Mouse (Mus musculus) kidney, postnatal 36 days (tissue): ENCODE data around the gene Tmem94.
A peak's percentile ranks its signal among the peaks of the same experiment; 100 is the strongest.
"Not testable (repeated sequence)": the region's sequence is repeated elsewhere in the genome, so short reads cannot be mapped to it uniquely, and the experiment has no call there.

ENCODE experiments used
- DNase-seq, 2 experiments: peaks; one replicate each; pipeline ENCODE4 v3.0.0; 2021 to 2022; ENCODE audit warnings: mixed read lengths in 2 of 2

Tmem94 gene

DNA sequence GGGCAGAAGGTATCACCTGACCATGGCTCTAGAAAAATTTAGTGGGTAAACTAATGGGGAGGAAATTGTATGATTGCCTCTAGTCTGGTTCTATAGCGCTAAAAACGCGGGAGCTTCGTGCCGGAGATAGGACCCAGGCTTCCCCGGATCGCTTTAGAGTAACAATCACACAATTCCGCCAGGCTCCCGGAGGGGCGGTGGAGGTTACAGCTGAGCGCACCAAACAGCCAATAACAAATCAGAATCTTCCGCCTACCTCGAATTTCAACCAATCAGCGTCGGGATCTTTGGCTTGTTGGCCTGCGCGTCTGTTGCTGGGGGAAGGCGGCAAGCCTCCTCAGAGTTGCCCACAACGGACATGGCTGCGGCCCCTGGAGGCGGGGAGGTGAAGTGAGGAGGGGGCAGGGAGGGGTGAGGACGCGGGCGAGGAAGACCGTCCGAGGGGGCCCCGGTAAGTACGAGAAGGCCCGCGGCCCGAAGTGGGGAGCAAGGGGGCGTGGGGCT lies at the start of gene Tmem94:
Tmem94 (plus strand) TSS at position 331 of the 504 bp plus-strand sequence.
- peak; percentile 96 to 97 for DNase-seq

DNA sequence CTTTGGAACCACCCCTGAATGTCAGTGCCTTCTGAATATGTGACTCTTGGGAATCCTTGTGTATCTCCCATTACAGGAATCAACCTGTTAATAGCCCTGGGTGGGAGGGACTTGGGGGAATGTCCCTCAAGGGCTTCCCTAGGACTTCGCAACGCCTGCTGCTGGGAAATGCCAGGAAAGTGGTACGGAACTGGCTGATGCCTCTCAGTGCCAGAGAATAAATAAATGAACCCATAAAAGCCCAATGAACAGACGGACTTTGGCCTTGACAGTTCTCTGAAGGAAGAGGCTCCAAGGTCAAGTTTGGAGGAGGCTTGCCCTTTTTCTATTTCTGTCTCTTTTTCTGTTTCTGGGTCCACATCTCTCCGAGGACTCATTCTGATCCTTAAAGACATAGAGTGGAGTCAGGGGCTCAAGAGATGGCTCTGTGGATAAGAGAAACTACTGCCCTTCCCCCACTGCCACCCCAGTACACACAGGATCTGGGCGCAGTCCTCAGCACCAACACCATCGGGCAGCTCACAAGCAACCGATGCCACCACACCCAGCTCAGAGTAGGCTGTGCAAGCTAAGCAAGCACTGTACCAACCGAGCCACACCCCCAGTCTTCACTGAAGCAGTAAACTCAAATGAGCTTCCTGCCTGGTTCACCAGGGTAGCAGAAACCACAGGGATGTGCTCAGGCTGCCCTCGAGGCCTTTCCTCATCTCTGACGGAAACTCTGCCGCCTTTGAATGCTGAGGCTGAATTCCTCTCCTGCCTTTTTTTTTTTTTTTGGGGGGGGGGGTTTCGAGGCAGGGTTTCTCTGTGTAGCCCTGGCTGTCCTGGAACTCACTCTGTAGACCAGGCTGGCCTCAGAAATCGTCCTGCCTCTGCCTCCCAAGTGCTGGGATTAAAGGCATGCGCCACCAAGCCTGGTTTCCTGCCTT lies 48.6 kb upstream of the Tmem94 start:
- DNase-seq = peak; percentile 43 to 55

DNA sequence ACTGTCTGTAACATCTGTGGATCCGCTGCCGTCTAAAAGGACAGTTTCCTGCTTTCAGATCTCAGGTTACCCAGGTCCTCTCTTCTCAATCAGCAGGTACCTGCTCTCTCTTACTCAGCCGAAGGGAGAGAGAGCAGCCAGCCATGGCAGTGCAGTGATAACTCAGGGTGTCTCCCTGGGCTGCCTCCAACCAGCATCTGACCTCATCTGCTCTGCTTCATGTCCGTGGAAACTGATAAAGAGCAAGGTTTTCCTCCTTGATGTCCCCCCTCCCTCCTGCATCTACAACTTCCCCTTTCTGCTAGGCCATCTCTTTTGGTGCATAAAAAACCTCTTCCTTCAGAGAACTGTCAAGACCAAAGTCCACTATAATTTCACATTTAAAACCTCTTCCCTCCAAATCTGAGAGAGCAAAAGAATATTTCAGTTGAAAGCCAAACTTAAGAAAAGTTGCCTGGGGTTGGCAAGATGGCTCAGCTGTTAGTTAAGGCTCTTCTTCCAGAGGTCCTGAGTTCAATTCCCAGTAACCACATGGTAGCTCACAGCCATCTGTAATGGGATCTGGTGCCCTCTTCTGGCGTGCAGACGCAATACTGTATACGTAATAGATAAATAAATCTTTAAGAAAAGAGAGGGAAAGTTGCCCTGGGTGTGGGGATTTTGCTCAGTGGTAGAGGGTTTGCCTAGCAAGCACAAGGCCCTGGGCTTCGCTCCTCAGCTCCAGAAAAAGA lies 47.4 kb upstream of the Tmem94 start:
- DNase-seq = peak; percentile 27 to 66

DNA sequence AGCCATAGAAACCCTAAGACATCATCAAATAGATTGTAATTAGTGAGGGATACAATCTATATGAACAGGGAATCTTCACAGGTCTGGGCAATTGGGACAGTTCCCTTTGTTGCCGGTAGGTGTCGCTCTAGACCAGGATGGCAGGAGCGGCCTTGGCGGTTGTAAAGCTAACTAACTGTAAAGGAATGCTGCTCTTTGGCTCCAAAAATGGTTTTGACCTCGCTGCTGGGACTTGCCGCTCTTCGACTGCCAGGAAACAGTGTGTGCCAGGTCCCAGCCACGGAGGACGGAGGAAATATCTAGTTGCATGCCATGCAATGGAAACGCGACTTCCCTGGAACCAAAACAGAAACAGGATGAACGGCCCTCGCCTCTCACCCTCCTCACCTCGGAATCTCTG lies 42.6 kb upstream of the Tmem94 start:
- DNase-seq = peak; percentile 92 to 94

DNA sequence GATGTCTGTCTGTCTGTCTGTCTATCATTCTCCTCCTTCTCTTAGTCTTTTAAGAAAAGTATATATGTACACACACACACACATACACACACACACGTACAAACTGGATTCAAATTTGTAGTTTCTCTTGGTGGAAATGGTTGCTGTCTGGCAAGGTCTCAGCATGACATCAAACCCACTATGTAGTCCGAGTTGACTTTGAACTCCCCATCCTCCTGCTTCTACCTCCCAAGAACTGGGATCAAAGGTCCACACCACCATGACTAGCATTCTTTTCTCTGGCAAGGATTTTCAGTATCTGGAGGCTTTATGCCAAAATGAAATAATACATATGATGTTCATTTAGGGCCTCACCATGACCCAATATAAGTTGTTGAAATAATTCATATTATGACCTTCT lies 42.0 kb upstream of the Tmem94 start:
- peak; percentile 46 to 53 for DNase-seq

DNA sequence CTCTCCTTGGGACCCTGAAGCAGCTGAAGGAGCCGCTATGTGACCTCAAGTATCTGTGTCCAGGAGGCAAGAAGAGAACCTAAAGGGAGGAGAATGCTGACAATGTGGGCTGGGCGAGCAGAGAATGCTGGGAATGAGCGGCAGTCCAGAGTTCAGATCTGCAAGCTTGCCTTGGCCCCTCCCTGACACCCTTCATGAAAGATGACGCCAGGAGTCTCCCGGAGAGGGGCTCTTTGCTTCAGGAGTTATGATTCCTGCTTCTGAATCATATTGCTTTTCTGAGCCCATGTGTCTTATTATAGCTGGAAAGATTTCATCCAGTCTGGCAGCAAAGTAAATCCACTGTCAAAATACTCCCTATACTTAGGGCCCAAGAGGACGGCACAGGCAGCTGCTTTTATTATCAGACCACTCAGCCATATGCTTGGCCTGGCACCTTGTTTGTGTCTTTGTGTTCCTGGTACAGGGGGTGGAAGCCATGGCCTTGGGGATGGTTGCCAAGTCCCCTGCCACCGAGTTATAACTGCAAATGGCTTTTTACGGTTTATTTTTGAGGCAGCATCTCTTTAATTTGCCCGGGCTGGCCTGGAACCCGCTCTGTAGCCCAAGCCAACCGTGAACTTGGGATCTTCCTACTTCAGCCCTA lies 31.1 kb upstream of the Tmem94 start:
- peak; percentile 74 to 75 for DNase-seq

DNA sequence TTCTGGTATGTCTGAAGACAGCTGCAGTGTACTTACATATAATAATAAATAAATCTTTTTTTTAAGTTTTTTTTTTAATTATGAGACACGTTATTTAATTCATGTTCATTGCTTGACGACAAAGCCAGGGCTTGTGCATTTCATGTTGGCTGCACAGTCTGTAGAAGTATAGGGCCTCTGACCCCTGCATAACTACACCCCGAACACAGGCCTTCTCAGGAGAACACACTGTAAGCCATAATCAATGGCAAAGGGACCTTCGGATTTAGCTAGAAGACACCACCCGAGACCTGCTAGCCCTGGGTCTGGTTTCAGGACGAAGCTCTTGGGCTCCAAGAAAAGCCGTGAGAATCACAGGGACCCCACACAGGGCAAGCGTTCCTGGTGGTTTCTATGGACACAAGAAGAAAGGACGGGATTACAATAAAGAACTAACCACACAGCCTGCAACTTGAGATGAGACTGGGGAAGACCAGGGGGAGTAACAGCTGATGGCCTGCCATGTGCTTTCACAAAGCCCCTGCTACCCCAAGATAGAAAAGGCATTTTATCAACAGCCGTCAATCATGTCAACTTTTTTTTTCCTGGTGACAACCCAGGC lies 27.5 kb upstream of the Tmem94 start:
- DNase-seq = no peak

DNA sequence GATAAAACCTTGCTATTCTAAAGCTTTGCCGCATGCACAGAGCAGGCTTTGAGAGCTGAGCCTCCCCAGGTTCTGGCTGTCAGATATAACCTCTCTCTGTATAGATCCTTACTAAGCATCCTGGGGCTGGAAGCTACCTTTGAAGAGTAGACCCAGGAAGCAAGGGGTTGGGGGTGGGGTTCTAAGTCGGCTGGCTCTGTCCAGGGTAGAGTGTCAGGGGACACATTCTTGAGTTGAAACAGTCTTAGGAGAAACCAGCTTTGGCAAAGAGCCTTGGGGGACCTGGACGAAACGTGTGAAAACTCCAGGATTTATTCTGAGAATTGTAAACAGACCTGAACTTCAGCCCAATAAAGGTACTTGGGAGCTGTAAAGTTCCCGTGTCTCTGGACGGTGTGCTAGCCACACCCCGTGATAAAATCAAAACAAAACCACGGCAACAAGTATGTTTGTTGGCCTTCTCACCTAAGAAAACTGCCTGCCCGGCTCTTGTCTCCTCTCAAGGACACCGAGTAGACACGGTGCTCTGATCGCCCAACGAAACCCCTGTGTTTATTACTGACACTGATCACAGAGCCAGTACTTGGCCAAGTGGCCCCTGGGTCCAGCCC lies 26.9 kb upstream of the Tmem94 start:
- DNase-seq = no peak

DNA sequence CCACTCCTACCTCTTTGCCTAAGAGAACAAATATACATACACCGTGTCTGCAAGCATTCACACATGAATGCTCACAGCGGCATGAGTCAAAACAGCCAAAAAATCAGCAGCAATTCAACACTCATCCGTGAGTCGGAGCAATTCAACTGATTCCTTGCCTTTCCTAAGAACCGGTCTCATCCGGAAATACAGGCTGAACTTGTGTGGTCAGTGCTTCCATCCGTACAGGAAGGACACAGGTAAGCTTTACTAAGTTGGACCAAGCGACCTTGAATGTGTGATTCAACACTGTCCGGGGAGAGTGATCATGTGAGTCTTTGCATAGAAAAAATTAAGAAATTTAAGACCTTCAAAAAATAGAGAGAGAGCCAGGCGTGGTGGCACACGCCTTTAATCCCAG lies 24.2 kb upstream of the Tmem94 start:
- peak; percentile 53 to 66 for DNase-seq

DNA sequence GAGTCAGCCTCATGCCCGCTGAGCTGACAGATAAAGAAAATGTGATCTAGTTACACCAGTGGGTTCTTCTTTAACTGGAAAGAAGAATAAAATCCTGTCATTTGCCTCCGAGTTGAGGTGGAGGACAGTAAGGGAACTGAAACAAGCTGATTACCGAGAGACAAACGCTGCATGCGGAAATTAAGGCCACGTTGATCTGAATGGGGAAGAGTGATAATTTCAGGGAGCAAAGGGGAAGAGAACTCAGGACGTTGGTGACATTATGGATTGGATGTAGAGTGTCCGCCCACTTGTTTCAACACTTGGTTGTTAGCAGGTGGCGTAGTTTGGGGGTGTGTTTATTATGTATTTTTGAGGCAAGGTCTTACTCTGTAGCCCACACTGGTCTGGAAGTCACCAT lies 22.3 kb upstream of the Tmem94 start:
- DNase-seq = no peak

DNA sequence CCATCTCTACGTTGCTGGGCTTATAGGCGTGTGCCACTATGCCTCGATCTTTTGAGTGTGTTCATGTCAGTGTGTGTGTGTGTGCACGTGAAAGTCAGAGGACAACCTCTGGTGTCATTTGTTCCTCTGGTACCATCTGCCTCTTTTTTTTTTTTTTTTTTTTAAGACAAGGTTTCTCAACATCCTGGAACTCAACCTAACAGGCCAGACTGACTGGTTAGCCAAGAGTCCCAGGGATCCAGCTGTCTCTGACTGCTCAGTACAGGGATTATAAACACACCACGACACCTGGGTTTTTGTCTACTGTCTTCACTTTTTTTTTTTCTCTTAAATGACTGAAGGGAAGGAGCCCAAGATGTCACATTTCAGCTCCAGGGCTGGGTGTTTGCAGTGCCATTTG lies 20.8 kb upstream of the Tmem94 start:
- DNase-seq = no peak

DNA sequence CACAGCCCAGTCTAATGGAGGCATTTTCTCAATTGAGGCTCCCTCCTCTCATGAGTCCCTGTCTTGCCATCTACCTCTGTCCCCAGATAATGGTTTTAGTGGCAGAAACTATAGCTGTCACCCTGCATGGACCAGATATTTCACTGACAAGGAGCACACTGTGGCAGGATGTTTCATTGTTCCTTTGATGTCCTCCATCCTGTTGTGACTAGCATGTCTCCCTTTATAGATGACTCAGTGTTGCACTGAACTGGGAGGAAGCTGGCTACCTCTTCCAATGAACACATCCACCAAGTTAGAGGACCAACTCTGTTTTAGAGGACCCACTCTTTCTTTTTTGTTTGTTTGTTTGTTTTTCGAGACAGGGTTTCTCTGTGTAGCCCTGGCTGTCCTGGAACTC lies 19.1 kb upstream of the Tmem94 start:
- DNase-seq = no peak

DNA sequence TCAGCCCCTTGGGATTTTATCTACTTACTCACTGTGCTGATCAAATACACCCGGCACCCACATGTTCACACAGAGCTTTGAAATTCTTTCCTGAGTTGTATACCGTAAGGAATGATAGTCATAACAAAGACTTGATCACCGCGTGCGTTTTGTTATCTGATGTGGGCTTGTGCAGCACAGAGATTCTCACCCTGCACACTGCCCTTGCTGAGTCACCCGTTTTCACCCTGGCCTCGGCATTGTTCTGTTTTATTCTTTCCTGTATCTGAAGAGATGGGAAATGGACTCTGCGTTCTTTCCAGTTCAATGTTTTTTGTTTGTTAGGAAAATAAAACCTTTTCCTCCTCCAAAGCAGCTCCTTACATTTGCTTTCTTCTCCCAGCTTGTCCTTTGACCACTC lies 18.5 kb upstream of the Tmem94 start:
- peak in 1 of 2 experiments; percentile 48 for DNase-seq

DNA sequence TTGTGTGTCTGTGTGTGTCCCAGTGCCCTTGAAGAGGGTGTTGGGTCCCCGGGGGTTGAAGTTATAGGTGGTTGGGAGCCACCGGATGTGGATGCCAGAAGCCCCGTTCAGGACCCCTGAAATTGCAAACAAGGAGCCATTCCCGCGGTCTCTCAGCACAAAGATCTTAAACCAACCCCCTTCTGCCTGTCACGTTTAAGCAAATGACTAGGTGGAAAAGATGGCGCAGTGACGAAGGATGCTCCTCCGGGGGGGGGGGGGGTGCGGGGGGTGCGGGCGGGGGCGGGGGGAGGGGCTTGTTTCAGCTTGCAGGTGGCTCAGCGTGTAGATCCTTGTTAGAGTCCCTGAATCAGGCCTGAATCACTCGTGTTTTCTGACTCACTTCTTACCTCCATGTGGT lies 17.9 kb upstream of the Tmem94 start:
- no peak for DNase-seq

DNA sequence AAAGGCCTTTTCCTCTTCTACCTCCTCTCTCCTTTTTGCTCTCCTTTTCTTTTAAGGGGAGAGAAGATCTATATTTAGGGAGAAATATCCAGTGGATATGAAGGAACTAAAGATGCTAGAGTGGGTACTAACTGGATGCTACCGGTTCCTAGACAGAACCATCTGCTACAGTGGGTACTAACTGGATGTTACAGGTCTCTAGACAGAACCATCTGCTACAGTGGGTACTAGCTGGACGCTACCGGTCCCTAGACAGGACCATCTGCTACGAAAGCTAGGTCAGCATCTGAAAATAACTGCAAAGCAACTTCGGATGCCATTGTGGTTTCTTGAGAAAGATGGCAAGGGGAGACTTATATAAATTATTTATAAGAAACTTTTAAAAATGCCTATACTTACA lies 15.4 kb upstream of the Tmem94 start:
- no peak for DNase-seq

DNA sequence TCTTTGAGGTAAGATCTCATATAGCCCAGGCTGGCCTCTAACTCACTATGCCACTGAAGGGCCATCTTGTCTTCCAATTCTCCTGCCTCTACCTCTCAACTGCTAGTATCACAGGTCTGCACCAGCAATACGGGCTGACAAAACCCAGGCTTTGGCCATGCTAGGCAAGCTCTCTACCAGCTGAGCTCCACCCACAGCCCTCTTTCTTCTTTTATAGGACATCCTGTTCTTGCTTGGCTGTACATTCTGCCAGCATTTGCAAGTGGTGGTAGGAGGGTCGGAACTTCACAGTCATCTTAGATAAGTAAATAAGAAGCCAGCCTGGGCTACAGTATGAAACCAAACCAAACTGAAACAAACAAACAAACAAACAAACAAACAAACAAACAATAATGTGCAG lies 13.5 kb upstream of the Tmem94 start:
- no peak for DNase-seq

DNA sequence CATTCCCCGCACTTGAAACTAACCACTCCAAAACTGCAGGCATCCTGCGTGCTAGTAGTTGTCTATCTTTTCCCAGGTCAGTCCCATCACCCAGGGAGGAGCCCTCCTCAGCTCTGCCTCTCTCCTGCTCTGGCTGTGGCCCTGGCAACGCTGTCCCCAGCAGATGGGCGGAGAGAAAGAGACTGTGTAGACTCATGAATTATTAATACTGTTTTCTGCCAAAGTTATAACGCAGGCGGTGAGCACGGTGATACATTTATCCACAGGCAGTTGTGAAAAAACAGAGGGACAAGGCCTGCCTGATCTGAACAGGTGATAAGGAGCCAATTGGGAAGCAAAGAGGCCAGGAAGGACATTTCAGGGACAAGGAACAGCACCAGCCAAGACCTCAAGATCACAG lies 12.6 kb upstream of the Tmem94 start:
- peak; percentile 41 to 60 for DNase-seq

DNA sequence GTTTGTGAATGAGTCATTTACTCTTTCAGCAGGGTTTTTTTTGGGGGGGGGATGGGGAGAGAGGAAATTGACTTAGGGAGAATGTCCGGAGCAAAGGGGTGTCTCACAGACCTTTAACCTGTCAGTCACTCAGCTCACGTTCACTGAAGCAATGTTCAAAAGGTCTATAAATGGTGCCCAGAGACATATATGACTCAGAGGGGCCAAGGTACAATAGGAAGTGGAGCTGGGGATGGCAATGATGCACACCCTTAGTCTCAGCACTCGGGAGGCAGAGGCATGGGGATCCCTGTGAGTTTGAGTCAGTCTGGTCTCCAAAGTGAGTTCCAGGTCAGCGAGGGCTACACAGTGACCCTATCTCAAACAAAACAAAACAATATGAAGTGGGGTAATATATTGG lies 11.7 kb upstream of the Tmem94 start:
- no peak for DNase-seq

DNA sequence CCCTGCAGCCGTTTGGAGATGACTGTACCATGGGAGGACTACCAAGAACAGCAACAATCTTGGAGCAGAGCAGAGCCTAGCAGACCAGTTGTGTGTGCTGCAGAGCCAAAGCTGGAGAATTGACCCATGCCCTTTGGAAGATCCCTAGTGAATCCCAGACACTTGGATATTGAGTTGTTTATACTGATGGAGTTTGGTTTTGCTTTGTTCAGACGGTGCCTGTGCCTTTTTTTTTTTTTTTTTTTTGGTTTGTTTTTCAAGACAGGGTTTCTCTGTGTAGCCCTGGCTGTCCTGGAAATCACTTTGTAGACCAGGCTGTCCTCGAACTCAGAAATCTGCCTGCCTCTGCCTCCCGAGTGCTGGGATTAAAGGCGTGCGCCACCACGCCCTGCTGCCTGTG lies 3.1 kb upstream of the Tmem94 start:
- DNase-seq = not testable (repeated sequence)

DNA sequence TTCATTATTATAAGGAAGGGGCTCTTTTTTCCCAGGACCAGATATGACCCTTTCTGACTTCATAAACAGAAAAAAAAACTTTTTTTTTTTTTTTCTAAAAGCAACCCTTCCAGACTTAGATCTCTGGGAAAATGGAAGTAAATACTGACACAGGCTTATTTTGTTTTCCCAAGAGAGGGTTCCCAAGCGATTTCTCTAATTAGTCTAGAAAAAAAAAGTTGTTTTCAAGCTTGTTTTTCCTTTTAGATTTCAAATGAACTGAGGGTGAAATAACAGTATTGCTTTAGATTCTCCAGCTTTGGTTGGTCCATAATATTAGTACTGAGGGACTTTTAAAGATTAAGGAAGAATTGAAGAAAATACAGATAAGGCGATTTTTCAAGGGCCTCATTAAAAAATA lies 535 bp upstream of the Tmem94 start:
- DNase-seq = no peak

DNA sequence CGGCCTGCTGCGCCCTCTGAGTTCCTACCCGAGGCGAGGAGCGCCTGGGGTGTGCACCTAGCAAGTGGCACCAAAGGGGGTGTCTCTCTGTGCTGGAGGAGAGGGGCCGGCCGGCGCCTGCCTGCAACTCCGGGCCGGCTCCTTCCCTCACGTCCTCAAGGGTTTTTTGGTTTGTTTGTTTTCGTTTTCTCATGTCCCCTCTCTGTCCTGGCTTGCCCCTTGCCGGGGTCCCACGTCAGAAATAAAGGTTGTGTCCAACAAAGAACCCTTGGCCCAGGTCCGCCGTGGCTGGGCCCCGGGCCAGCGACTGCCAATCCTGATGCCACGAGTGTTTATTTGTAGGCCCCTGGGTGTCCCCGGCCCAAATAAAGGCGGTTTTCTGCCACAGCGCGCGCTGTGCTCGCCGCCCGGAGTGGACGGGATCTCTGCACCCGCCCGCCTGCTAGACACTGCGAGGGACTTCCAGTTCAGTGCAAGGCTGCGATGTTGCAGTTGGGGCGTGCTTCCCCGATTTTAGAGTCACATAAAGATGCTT lies 441 bp downstream of the Tmem94 start:
- DNase-seq = peak; percentile 48 to 81

DNA sequence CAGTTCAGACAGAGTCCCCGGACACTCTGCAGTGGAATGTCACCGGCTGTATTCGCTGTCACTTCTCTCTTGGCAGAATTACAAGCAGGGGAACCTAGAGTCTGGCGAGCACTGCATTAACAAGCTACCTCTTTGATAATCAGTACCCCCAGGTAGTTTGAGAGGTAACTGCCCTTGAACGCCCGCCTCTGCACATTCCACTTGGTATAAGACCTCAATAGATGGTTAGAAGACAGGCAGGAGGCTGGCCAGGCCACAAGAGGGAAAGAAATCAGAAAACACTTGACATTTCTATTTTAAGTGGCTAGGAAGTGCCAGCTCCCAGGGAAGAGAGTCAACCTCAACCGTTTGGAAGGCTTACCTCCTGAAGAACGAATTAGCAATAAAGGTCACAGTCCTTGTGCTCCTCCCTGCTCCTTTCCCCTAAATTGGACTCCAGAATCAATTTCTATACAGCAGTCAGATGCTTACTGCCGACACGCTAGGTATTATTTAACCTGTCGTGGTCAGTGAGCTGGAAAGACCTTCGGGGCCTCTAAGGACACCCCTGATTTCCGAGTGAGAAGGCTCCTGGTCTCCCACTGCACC lies 1.2 kb downstream of the Tmem94 start:
- DNase-seq = peak; percentile 54 to 57
